Mouse (Mus musculus) myocyte (in vitro differentiated cells): ENCODE measurements at regions not wholly inside any gene's neighbourhood (a gene's known extent, or its start where the extent isn't known, plus 50 kb on each side); places are given as distances from the start of the nearest gene placed in this dataset.

ENCODE experiments used
- H3K27me3 ChIP-seq: one replicate; pipeline ENCODE4 v1.6.1; 2011; ENCODE audit not compliant: control insufficient read depth, insufficient read depth, insufficient read length
- H3K36me3 ChIP-seq: one replicate; pipeline ENCODE4 v1.6.1; 2011; ENCODE audit not compliant: control insufficient read depth, insufficient read depth
- H3K4me2 ChIP-seq: one replicate; pipeline ENCODE4 v1.6.1; 2011; ENCODE audit warnings: low read depth, control low read depth
- H3K4me3 ChIP-seq: one replicate; pipeline ENCODE4 v1.5.1; 2011; ENCODE audit warnings: mild to moderate bottlenecking, control low read depth, moderate library complexity
- H3K79me2 ChIP-seq: one replicate; pipeline ENCODE4 v1.6.1; 2011; ENCODE audit not compliant: control insufficient read depth, insufficient read depth
- H3ac ChIP-seq: one replicate; pipeline ENCODE4 v1.6.1; 2011; ENCODE audit not compliant: control insufficient read depth, insufficient read length
- CEBPB ChIP-seq: IDR thresholded peaks from 2 replicates; pipeline ENCODE4 v1.6.1; 2011; ENCODE audit warnings: mild to moderate bottlenecking, moderate library complexity; ENCODE audit not compliant: poor library complexity, insufficient read depth, severe bottlenecking
- E2F4 ChIP-seq: IDR thresholded peaks from one replicate; pipeline ENCODE4 v1.6.1; 2011; ENCODE audit warnings: mild to moderate bottlenecking, control low read depth, moderate library complexity; ENCODE audit not compliant: insufficient read depth
- MAX ChIP-seq: IDR thresholded peaks from one replicate; pipeline ENCODE4 v1.6.1; 2011; ENCODE audit warnings: low read depth, mild to moderate bottlenecking, control low read depth
- MYOD1 ChIP-seq, 3 experiments: IDR thresholded peaks; one replicate each; pipeline ENCODE4 v1.6.1; 2011; ENCODE audit warnings: control low read depth in 2 of 3, low read depth in 2 of 3, mild to moderate bottlenecking in 2 of 3, moderate library complexity in 1 of 3; ENCODE audit not compliant: insufficient read length in 2 of 3, control insufficient read depth in 1 of 3
- MYOG ChIP-seq, 3 experiments: IDR thresholded peaks; one replicate each; pipeline ENCODE4 v1.6.1; 2011; ENCODE audit warnings: control low read depth in 2 of 3, low read depth in 2 of 3, mild to moderate bottlenecking in 2 of 3; ENCODE audit not compliant: insufficient read length in 2 of 3, control insufficient read depth in 1 of 3, insufficient read depth in 1 of 3
- POLR2A ChIP-seq: IDR thresholded peaks from one replicate; pipeline ENCODE4 v1.6.1; 2011; ENCODE audit warnings: low read depth, mild to moderate bottlenecking, control low read depth, moderate library complexity; ENCODE audit not compliant: insufficient read length
- POLR2AphosphoS2 ChIP-seq: IDR thresholded peaks from one replicate; pipeline ENCODE4 v1.6.1; 2011; ENCODE audit warnings: low read depth, control low read depth; ENCODE audit not compliant: insufficient read length
- REST ChIP-seq: IDR thresholded peaks from one replicate; pipeline ENCODE4 v1.6.1; 2011; ENCODE audit warnings: mild to moderate bottlenecking, control low read depth, moderate library complexity; ENCODE audit not compliant: insufficient read depth, insufficient read length
- SRF ChIP-seq: IDR thresholded peaks from one replicate; pipeline ENCODE4 v1.6.1; 2011; ENCODE audit warnings: low read depth; ENCODE audit not compliant: control insufficient read depth, insufficient read length
- TCF12 ChIP-seq: IDR thresholded peaks from one replicate; pipeline ENCODE4 v1.6.1; 2011; ENCODE audit warnings: mild to moderate bottlenecking, control low read depth; ENCODE audit not compliant: poor library complexity, insufficient read depth, severe bottlenecking
- TCF3 ChIP-seq: IDR thresholded peaks from one replicate; pipeline ENCODE4 v1.6.1; 2011; ENCODE audit warnings: low read depth, control low read depth; ENCODE audit not compliant: insufficient read length
- USF1 ChIP-seq: IDR thresholded peaks from one replicate; pipeline ENCODE4 v1.6.1; 2011; ENCODE audit warnings: low read depth, mild to moderate bottlenecking, control low read depth, moderate library complexity

GRCm38 (mm10) chr8:10785801-10786200 is 222.5 kb downstream of the Irs2 start:
- Histone ChIP-seq H3ac (no peak overlapping the region), H3K4me3 (no peak overlapping the region), H3K36me3 (no peaks in the 10 kb centered on the region), H3K4me2 (no peak overlapping the region), H3K27me3 (peaks cover 19% of the 10 kb centered on the region), H3K79me2 (no peaks in the 10 kb centered on the region)
- no peak for TF ChIP-seq POLR2A
- TF ChIP-seq MAX, result no peak
- no peak for TF ChIP-seq SRF
- TF ChIP-seq MYOD1 (IDR thresholded peaks at IDR 0.05; ENCODE audit: control insufficient read depth in 1 of 3, insufficient read length in 2 of 3, low read depth in 2 of 3), result no peak
- no peak for TF ChIP-seq TCF3
- TF ChIP-seq TCF12, result no peak

- H3K4me3 ChIP-seq, result no peak overlapping the region
- TF ChIP-seq POLR2A (no peak), CEBPB (no peak), USF1 (no peak), MYOD1 (IDR thresholded peaks at IDR 0.05; ENCODE audit: control insufficient read depth in 1 of 3, insufficient read length in 2 of 3, low read depth in 2 of 3) (no peak), MYOG (IDR thresholded peaks at IDR 0.05; ENCODE audit: control insufficient read depth in 1 of 3, insufficient read depth in 1 of 3, insufficient read length in 2 of 3, low read depth in 2 of 3) (no peak), SRF (no peak), TCF3 (no peak)
- H3ac ChIP-seq, result no peak overlapping the region
- peaks cover 15% of the 10 kb centered on the region for H3K27me3 ChIP-seq
- H3K79me2 ChIP-seq, result no peaks in the 10 kb centered on the region
- H3K36me3 ChIP-seq, result no peaks in the 10 kb centered on the region
- H3K4me2 ChIP-seq, result no peak overlapping the region
Observed at GRCm38 (mm10) chr8:10785311-10785710, 222.9 kb downstream of the Irs2 start.

GRCm38 (mm10) chr8:10784481-10784880 is 223.8 kb downstream of the Irs2 start:
- H3ac ChIP-seq, result no peak overlapping the region
- no peak overlapping the region for H3K4me3 ChIP-seq
- no peaks in the 10 kb centered on the region for H3K36me3 ChIP-seq
- TF ChIP-seq E2F4 (no peak), REST (no peak), POLR2AphosphoS2 (no peak), MYOG (IDR thresholded peaks at IDR 0.05; ENCODE audit: control insufficient read depth in 1 of 3, insufficient read depth in 1 of 3, insufficient read length in 2 of 3, low read depth in 2 of 3) (no peak), TCF12 (no peak), USF1 (no peak), POLR2A (no peak), TCF3 (no peak), MAX (no peak), CEBPB (no peak), MYOD1 (IDR thresholded peaks at IDR 0.05; ENCODE audit: control insufficient read depth in 1 of 3, insufficient read length in 2 of 3, low read depth in 2 of 3) (no peak), SRF (no peak)
- no peak overlapping the region for H3K4me2 ChIP-seq
- H3K79me2 ChIP-seq, result no peaks in the 10 kb centered on the region
- peaks cover 11% of the 10 kb centered on the region for H3K27me3 ChIP-seq

- H3K27me3 ChIP-seq, result peaks cover 6% of the 10 kb centered on the region
- H3K4me2 ChIP-seq, result no peak overlapping the region
- TF ChIP-seq TCF3, result no peak
- TF ChIP-seq MYOG (IDR thresholded peaks at IDR 0.05; ENCODE audit: control insufficient read depth in 1 of 3, insufficient read depth in 1 of 3, insufficient read length in 2 of 3, low read depth in 2 of 3), result no peak
- TF ChIP-seq MYOD1 (IDR thresholded peaks at IDR 0.05; ENCODE audit: control insufficient read depth in 1 of 3, insufficient read length in 2 of 3, low read depth in 2 of 3), result no peak
- TF ChIP-seq POLR2A, result no peak
- TF ChIP-seq CEBPB, result no peak
- no peak for TF ChIP-seq TCF12
- TF ChIP-seq E2F4, result no peak
- no peak for TF ChIP-seq USF1
- TF ChIP-seq SRF, result no peak
- TF ChIP-seq REST, result no peak
- TF ChIP-seq POLR2AphosphoS2, result no peak
- no peak for TF ChIP-seq MAX
- H3K79me2 ChIP-seq, result no peaks in the 10 kb centered on the region
- H3ac ChIP-seq, result no peak overlapping the region
- H3K36me3 ChIP-seq, result no peaks in the 10 kb centered on the region
- H3K4me3 ChIP-seq, result no peak overlapping the region
Observed at GRCm38 (mm10) chr8:10781860-10782259, 226.4 kb downstream of the Irs2 start.

GRCm38 (mm10) chr8:10779636-10780035 is 228.6 kb downstream of the Irs2 start:
- H3K27me3 ChIP-seq, result no peaks in the 10 kb centered on the region
- no peak overlapping the region for H3ac ChIP-seq
- H3K36me3 ChIP-seq, result no peaks in the 10 kb centered on the region
- no peak for TF ChIP-seq REST
- no peak for TF ChIP-seq TCF3
- no peak for TF ChIP-seq POLR2AphosphoS2
- no peak for TF ChIP-seq POLR2A
- no peak for TF ChIP-seq SRF
- no peak for TF ChIP-seq TCF12
- no peak for TF ChIP-seq MAX
- no peak for TF ChIP-seq MYOD1 (IDR thresholded peaks at IDR 0.05; ENCODE audit: control insufficient read depth in 1 of 3, insufficient read length in 2 of 3, low read depth in 2 of 3)
- no peak for TF ChIP-seq USF1
- TF ChIP-seq MYOG (IDR thresholded peaks at IDR 0.05; ENCODE audit: control insufficient read depth in 1 of 3, insufficient read depth in 1 of 3, insufficient read length in 2 of 3, low read depth in 2 of 3), result no peak
- TF ChIP-seq E2F4, result no peak
- no peak for TF ChIP-seq CEBPB
- H3K4me2 ChIP-seq, result no peak overlapping the region
- H3K4me3 ChIP-seq, result no peak overlapping the region
- H3K79me2 ChIP-seq, result no peaks in the 10 kb centered on the region
